Mouse (Mus musculus): Measurements from ENCODE around the gene Rnf40. TPM values are rescaled to one million over a fixed set of nuclear protein-coding genes. Genes with fewer than 3 reads are reported as not detected.
"Not testable (repeated sequence)": the region's sequence is repeated elsewhere in the genome, so short reads cannot be mapped to it uniquely, and the experiment has no call there.

Rnf40 gene
- total RNA-seq, 1 experiment, result 71.0 TPM

DNA sequence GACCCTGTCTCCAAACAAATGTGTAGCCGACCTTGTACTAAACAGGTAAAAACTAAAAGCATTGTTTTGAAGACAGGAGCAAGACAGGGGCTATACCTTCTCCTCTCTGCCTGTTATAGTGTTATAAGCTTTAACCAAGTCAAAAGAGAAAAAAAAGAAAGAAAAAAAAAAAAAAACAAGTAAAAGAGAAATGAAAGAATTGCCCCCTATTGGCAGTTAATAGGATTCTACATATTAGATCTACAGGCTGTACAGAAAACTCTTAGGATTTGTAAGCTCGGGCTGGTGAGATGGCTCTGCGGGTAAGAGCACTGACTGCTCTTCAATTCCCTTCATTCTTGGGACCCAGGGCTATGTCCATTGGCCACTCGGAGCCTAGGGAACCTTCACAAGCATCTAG is 53.7 kb downstream of the Rnf40 start:
- Histone ChIP-seq H3K36me3 (ENCODE audit: control insufficient read depth, insufficient read depth, low read length, poor library complexity, severe bottlenecking) (no peaks in the 10 kb centered on the region), H3K27ac (ENCODE audit: insufficient read depth, low read depth, low read length, poor library complexity, severe bottlenecking) (no peak overlapping the region), H3K4me3 (ENCODE audit: insufficient read depth in 1 of 2, low read depth in 1 of 2, low read length in 2 of 2, poor library complexity in 1 of 2, severe bottlenecking in 1 of 2) (no peak overlapping the region), H3K4me1 (ENCODE audit: control insufficient read depth in 2 of 2, insufficient read depth in 2 of 2, low read length in 2 of 2, poor library complexity in 1 of 2) (peaks cover 0 to 8% of the 10 kb centered on the region in 2 experiments; a peak in 1 of 4 replicates), H3K9ac (ENCODE audit: insufficient read depth, low read depth, low read length, poor library complexity, severe bottlenecking) (no peak overlapping the region), H3K9me3 (ENCODE audit: control insufficient read depth, insufficient read depth, low read depth, low read length) (no peaks in the 10 kb centered on the region)
- in situ Hi-C loops (cut with MboI; ENCODE audit: low sequenced_read_pairs in 2 of 2, unreplicated experiment in 2 of 2), result no loop called here
- TF ChIP-seq HCFC1 (IDR thresholded peaks at IDR 0.05; ENCODE audit: borderline replicate concordance, insufficient read depth, low read length) (no peak), CHD2 (IDR thresholded peaks at IDR 0.05; ENCODE audit: low read depth, low read length) (no peak), ZC3H11A (IDR thresholded peaks at IDR 0.05; ENCODE audit: borderline replicate concordance, low read depth, low read length) (no peak), ZNF384 (IDR thresholded peaks at IDR 0.05; ENCODE audit: low read depth, low read length) (no peak), MAFK (IDR thresholded peaks at IDR 0.05; ENCODE audit: insufficient read depth, low read depth, low read length) (no peak)
- DNase-seq (ENCODE audit: low read depth, low spot score), result no peak

DNA sequence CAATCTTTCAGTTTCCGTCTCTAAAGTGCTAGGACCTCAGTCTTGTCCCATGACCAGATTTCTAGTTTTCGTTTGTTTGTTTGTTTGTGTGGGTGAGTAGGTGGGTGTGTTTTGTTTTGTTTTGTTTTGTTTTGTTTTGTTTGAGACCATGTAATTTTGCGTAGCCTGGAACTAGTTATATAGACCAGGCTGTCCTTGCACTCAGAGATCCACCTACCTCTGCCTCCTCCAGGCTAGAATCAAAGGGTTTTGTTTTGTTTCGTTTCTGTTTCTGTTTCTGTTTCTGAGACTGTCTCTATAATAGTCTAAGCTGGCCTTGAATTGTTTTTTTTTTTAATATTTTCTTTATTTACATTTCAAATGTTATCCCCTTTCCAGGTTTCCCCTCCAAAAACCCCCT is 57.8 kb downstream of the Rnf40 start:
- no peak overlapping the region for H3K4me3 ChIP-seq (ENCODE audit: insufficient read depth in 1 of 2, low read depth in 1 of 2, low read length in 2 of 2, poor library complexity in 1 of 2, severe bottlenecking in 1 of 2)
- no peak for DNase-seq (ENCODE audit: low read depth, low spot score)
- H3K27ac ChIP-seq (ENCODE audit: insufficient read depth, low read depth, low read length, poor library complexity, severe bottlenecking), result no peak overlapping the region
- no peak overlapping the region for H3K9ac ChIP-seq (ENCODE audit: insufficient read depth, low read depth, low read length, poor library complexity, severe bottlenecking)
- TF ChIP-seq HCFC1 (IDR thresholded peaks at IDR 0.05; ENCODE audit: borderline replicate concordance, insufficient read depth, low read length), result no peak
- no peak for TF ChIP-seq ZC3H11A (IDR thresholded peaks at IDR 0.05; ENCODE audit: borderline replicate concordance, low read depth, low read length)
- no peak for TF ChIP-seq ZNF384 (IDR thresholded peaks at IDR 0.05; ENCODE audit: low read depth, low read length)
- in situ Hi-C loops (cut with MboI; ENCODE audit: low sequenced_read_pairs in 2 of 2, unreplicated experiment in 2 of 2), result no loop called here
- no peaks in the 10 kb centered on the region for H3K9me3 ChIP-seq (ENCODE audit: control insufficient read depth, insufficient read depth, low read depth, low read length)
- H3K4me1 ChIP-seq (ENCODE audit: control insufficient read depth in 2 of 2, insufficient read depth in 2 of 2, low read length in 2 of 2, poor library complexity in 1 of 2), result peaks cover 0 to 5% of the 10 kb centered on the region in 2 experiments; a peak in 1 of 4 replicates
- no peaks in the 10 kb centered on the region for H3K36me3 ChIP-seq (ENCODE audit: control insufficient read depth, insufficient read depth, low read length, poor library complexity, severe bottlenecking)

DNA sequence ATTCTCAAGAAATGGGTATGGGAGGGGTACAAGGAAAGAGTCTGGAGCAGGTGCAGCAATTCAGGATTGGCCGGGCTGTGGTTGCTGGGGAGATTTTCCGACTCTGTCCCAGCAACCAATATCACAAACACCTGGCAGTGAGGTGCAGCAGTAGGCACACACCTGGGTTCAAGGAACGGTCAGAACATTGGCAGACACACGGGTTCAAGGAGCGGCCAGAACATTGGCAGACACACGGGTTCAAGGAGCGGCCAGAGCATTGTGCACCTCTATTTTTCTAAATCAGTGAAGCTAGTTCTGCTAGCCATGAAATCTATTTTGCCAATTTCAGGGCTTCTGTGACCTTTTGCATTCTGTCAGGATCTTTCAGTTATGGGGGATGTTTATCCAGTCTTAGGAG is 59.0 kb downstream of the Rnf40 start:
- H3K9me3 ChIP-seq (ENCODE audit: control insufficient read depth, insufficient read depth, low read depth, low read length); in situ Hi-C loops (cut with MboI; ENCODE audit: low sequenced_read_pairs in 2 of 2, unreplicated experiment in 2 of 2); H3K36me3 ChIP-seq (ENCODE audit: control insufficient read depth, insufficient read depth, low read length, poor library complexity, severe bottlenecking): not testable (repeated sequence)

DNA sequence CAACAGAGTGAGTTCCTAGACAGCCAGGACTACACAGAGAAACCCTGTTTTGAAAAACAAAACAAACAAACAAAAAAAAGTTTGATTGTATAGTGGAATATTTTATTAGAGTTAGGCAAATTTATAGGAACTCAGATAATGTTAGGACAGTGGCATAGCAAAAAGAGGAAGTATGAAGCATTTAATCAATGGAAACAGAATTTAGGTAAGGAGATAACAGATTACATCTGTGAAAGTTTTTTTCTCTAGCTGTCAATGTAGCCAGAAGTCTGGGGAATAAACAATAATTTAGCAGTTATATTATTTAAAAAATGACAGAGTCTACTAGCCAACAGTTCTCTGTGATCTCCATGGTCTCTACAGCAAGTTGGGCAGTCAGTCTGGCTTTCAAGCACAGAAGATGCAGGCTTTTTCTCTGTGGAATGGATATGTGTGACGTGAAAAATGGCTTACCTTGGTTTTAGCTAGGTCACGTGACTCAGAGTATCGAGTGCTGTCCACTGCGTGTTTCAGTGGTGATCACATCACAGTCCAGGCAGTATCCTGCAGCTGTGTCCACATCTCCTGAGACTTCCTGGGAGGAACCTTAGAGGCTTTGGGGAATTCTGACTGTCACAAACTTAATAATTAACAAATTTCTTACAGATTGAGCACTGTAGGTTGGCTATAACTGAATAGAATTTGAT is 60.1 kb downstream of the Rnf40 start:
- TF ChIP-seq ZNF384 (IDR thresholded peaks at IDR 0.05; ENCODE audit: low read depth, low read length) (no peak), CHD2 (IDR thresholded peaks at IDR 0.05; ENCODE audit: low read depth, low read length) (no peak), HCFC1 (IDR thresholded peaks at IDR 0.05; ENCODE audit: borderline replicate concordance, insufficient read depth, low read length) (no peak), ZC3H11A (IDR thresholded peaks at IDR 0.05; ENCODE audit: borderline replicate concordance, low read depth, low read length) (no peak), MAFK (IDR thresholded peaks at IDR 0.05; ENCODE audit: insufficient read depth, low read depth, low read length) (no peak)
- H3K36me3 ChIP-seq (ENCODE audit: control insufficient read depth, insufficient read depth, low read length, poor library complexity, severe bottlenecking), result no peaks in the 10 kb centered on the region
- no peak for DNase-seq (ENCODE audit: low read depth, low spot score)
- no peak overlapping the region for H3K4me3 ChIP-seq (ENCODE audit: insufficient read depth in 1 of 2, low read depth in 1 of 2, low read length in 2 of 2, poor library complexity in 1 of 2, severe bottlenecking in 1 of 2)
- no peaks in the 10 kb centered on the region for H3K9me3 ChIP-seq (ENCODE audit: control insufficient read depth, insufficient read depth, low read depth, low read length)
- peaks cover 0 to 6% of the 10 kb centered on the region in 2 experiments; a peak in 1 of 4 replicates for H3K4me1 ChIP-seq (ENCODE audit: control insufficient read depth in 2 of 2, insufficient read depth in 2 of 2, low read length in 2 of 2, poor library complexity in 1 of 2)
- H3K9ac ChIP-seq (ENCODE audit: insufficient read depth, low read depth, low read length, poor library complexity, severe bottlenecking), result no peak overlapping the region
- no peak overlapping the region for H3K27ac ChIP-seq (ENCODE audit: insufficient read depth, low read depth, low read length, poor library complexity, severe bottlenecking)
- in situ Hi-C loops (cut with MboI; ENCODE audit: low sequenced_read_pairs in 2 of 2, unreplicated experiment in 2 of 2), result no loop called here

More for the DNA sequence above, 59.0 kb downstream of the Rnf40 start:
- not testable (repeated sequence) for H3K4me3 ChIP-seq (ENCODE audit: insufficient read depth in 1 of 2, low read depth in 1 of 2, low read length in 2 of 2, poor library complexity in 1 of 2, severe bottlenecking in 1 of 2); DNase-seq (ENCODE audit: low read depth, low spot score); H3K4me1 ChIP-seq (ENCODE audit: control insufficient read depth in 2 of 2, insufficient read depth in 2 of 2, low read length in 2 of 2, poor library complexity in 1 of 2); H3K27ac ChIP-seq (ENCODE audit: insufficient read depth, low read depth, low read length, poor library complexity, severe bottlenecking); H3K9ac ChIP-seq (ENCODE audit: insufficient read depth, low read depth, low read length, poor library complexity, severe bottlenecking)

DNA sequence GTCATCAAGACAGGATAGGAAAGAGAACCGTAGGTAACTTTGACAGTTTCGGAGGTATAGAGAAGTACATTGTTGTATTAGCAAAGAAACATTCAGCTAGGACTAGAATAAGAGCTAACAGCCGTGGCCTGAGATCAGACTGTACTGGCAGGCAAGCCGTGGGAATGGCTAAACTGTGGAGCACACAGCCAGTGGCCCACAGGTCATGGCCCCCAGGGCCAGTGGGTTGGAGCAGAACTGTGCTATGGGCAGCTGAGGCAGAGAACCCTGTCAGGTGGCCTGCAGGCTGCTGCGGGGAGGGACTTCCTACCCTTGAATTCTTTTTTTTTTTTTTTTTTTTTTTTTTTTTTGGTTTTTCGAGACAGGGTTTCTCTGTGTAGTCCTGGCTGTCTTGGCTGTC is 60.6 kb downstream of the Rnf40 start:
- TF ChIP-seq HCFC1 (IDR thresholded peaks at IDR 0.05; ENCODE audit: borderline replicate concordance, insufficient read depth, low read length) (no peak), ZNF384 (IDR thresholded peaks at IDR 0.05; ENCODE audit: low read depth, low read length) (no peak), CHD2 (IDR thresholded peaks at IDR 0.05; ENCODE audit: low read depth, low read length) (no peak), MAFK (IDR thresholded peaks at IDR 0.05; ENCODE audit: insufficient read depth, low read depth, low read length) (no peak), ZC3H11A (IDR thresholded peaks at IDR 0.05; ENCODE audit: borderline replicate concordance, low read depth, low read length) (no peak)
- H3K9me3 ChIP-seq (ENCODE audit: control insufficient read depth, insufficient read depth, low read depth, low read length), result no peaks in the 10 kb centered on the region
- no peak overlapping the region; the same call in 1 of the 2 replicates for H3K27ac ChIP-seq (ENCODE audit: insufficient read depth, low read depth, low read length, poor library complexity, severe bottlenecking)
- DNase-seq (ENCODE audit: low read depth, low spot score), result no peak
- H3K4me3 ChIP-seq (ENCODE audit: insufficient read depth in 1 of 2, low read depth in 1 of 2, low read length in 2 of 2, poor library complexity in 1 of 2, severe bottlenecking in 1 of 2), result no peak overlapping the region
- peaks cover 0 to 6% of the 10 kb centered on the region in 2 experiments; a peak in 1 of 4 replicates for H3K4me1 ChIP-seq (ENCODE audit: control insufficient read depth in 2 of 2, insufficient read depth in 2 of 2, low read length in 2 of 2, poor library complexity in 1 of 2)
- in situ Hi-C loops (cut with MboI; ENCODE audit: low sequenced_read_pairs in 2 of 2, unreplicated experiment in 2 of 2), result no loop called here
- H3K9ac ChIP-seq (ENCODE audit: insufficient read depth, low read depth, low read length, poor library complexity, severe bottlenecking), result no peak overlapping the region
- no peaks in the 10 kb centered on the region for H3K36me3 ChIP-seq (ENCODE audit: control insufficient read depth, insufficient read depth, low read length, poor library complexity, severe bottlenecking)

Data from ES-E14 (cell line).